Mouse (Mus musculus) 3T3-L1 (cell line): ENCODE measurements around the gene Kremen2.
"Not testable (repeated sequence)": the region's sequence is repeated elsewhere in the genome, so short reads cannot be mapped to it uniquely, and the experiment has no call there.

Experiments
- DNase-seq: peaks from one replicate; pipeline ENCODE4 v3.0.0-alpha.2; 2015; ENCODE audit warnings: low read depth, low spot score

Kremen2 gene

DNA sequence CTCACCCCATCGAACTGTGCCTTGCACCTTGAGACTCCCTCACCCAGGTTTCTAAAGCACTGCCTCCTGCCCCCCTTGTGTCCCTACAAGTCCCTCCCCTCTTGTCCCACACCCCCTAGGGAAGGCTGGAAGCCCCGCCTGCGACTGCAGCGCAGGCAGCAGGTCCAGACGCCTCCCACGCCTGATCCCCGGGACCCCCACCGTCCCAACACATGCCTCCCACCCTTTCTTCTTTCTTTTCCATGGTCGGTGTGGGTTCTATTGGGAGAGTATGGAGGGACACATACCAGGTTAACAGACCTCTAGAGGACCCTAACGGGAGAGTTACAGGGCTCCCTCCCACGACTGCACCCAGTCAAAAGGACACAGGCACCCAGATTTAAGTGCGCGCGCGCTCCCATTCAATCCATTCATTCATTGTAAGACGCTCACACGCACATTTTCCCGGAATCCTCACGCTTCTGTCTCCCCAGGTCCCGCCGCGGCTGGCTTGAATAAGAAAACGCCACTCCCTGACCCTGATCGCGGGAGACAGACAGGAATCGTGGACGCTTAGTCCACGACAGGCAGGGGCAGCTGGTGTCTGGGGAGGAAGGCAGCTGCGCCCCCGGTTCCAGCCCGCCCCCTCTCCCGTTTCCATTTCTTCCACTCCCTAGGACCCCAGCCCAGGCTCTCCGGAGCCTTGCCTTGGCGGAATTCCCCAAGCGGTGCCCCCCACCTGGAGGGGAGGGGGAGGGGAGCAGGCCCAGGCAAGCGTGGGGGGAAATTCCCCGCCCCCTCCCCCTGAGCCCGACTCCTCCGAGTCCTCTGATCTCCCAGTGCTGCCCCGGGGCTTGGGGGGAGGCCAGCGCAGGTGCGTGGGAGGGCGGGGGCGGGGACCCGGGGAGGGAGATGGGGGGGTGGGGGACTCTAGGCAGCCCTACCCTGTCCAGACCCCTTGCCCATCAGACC lies at the start of gene Kremen2:
Gene Kremen2 (minus strand): TSS at position 533 of the 951 bp plus-strand sequence.
- no peak for DNase-seq

DNA sequence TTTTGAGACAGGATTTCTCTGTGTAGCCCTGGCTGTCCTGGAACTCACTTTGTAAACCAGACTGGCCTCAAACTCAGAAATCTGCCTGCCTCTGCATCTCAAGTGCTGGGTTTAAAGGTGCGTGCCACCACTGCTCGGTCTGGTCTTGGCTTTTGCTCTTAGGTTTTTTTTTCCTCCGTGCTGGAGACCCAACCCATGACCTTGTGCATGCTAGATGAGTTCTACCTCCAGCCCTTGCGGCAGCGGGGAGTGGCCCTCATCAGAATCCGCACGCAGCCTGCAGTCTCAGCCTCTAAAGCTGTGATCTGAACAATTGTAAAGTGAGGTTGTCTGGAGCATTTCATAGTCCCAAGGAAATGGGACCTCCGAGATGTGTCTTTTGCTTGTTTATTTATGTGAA lies 49.7 kb upstream of the Kremen2 start:
- no peak for DNase-seq

- no peak for DNase-seq
These were observed 45.4 kb upstream of the Kremen2 start for GRCm38 (mm10) chr17:23791079-23791357.

GRCm38 (mm10) chr17:23790269-23791078 lies 44.8 kb upstream of the Kremen2 start, which contains the start of gene Srrm2:
TSS of gene Srrm2 (plus strand) at chr17:23790532.
- DNase-seq, result no peak

DNA sequence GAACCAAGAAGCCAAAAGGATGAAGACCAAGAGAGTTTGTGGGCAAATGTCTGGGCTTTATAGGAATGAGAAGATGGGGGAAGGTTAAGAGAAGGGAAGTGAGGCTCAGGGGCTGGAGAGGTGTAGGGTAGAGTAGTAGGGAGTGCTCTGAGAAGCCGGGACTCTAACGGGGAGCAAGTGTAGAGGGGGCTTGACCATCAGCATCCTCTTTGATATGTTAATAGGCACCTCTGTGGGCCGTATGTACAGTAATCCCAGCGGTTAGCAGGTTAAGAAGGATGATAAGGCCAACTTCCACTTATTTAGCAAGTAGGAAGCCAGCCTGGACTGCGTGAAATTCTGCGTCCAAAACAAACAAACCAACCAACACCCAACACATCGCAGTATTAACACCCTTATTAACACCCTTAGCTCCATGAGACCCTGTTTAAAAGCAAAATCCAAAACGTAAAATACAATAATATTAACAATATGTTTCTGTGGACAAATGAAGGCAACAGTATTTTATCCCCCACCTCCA lies 44.2 kb upstream of the Kremen2 start:
- DNase-seq, result no peak

- DNase-seq, result peak; percentile 65
These were observed 43.3 kb upstream of the Kremen2 start for GRCm38 (mm10) chr17:23788973-23789372.

DNA sequence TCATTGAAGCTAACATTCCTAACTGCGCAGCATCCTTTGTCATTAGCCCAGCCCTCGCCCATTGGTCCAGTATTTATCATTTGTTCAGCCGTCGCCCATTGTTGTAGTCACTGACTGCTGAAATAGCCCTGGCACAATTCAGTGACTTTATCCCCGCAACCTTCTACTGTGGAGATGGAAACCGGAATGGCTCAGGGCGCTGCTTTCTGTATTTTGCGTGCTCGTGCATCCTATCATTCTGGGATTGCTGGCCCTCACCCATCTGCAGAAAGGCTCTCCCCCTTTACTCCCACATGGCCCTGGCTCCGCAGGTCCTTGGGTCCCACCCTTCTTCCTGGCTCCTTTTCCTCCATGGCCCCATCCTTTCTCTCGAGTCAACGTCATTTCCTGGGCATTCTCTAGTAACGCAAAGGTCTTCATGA lies 40.9 kb upstream of the Kremen2 start:
- peak; percentile 53 for DNase-seq

DNA sequence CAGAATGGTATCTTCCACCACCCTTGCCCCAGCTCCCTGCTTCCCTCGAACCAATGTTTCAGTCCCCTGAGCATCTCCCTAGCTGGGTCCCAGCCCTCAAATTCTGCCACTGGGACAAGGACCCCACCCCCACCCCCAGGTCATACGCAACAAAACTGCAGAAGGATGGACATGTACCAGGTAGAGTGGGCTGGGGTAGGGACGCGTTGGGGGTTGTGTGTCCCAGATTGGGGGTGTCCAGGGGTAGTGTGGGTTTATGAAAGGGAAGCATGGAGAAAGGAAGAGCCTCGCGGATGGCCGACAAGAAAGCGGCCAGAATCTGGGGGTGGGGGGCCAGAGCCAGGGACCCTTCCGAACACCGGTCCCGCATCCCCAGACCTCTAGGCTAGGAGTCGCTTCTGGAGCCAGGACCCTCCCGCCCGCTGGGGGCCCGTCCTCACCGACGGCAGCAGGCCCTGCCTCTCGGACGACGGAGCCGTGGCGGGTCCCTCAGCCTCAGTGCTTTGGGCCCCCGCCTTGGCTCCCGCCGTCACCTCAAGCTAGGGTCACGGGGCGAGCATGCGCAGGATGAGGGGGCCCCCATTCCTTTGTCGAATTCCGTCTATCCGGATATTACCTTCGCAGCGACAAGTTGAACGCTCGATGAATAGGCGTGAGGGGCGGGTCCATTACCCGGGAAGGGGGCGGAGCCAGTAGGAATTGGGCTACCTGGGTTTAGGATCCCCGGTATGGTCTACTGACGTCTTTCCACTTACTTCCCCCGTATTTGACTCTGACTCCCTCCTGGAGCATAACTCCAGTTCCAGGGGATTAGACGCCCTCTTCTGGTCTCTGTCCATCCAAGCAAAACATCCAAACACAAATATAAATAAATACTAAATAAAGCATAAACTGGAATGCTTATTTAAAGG lies 40.2 kb upstream of the Kremen2 start, which contains the start of gene Flywch2:
Gene Flywch2 (minus strand): TSS at position 521 of the 911 bp plus-strand sequence.
- DNase-seq, result peak; percentile 69

GRCm38 (mm10) chr17:23783352-23783751 lies 37.7 kb upstream of the Kremen2 start:
- DNase-seq, result no peak

GRCm38 (mm10) chr17:23778447-23778846 lies 32.8 kb upstream of the Kremen2 start:
- DNase-seq, result no peak

GRCm38 (mm10) chr17:23777141-23777540 lies 31.5 kb upstream of the Kremen2 start:
- DNase-seq, result no peak

DNA sequence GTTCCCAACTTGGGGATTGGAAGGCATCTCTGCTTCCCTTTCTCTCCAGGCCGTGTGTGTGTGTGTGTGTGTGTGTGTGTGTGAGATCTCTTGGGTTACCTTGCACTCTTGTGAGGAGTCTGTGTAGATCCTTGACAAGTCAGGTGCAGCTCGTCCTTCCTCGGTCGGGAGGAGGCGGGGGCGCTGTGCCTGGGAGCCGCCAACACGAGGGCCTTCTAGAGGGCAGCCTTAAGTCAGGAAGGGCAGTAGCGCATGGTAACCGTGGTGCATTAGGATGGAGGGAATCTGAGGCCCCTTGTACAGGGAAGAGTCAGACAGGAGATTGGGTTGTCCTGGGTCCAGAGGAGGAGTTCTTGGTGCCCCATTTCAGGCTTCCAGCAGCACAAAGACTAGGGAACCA lies 30.6 kb upstream of the Kremen2 start:
- no peak for DNase-seq

GRCm38 (mm10) chr17:23774090-23774489 lies 28.5 kb upstream of the Kremen2 start:
- DNase-seq, result peak; percentile 63

GRCm38 (mm10) chr17:23773676-23774075 lies 28.0 kb upstream of the Kremen2 start:
- DNase-seq, result no peak

GRCm38 (mm10) chr17:23772219-23772556 lies 26.6 kb upstream of the Kremen2 start:
- DNase-seq, result not testable (repeated sequence)

DNA sequence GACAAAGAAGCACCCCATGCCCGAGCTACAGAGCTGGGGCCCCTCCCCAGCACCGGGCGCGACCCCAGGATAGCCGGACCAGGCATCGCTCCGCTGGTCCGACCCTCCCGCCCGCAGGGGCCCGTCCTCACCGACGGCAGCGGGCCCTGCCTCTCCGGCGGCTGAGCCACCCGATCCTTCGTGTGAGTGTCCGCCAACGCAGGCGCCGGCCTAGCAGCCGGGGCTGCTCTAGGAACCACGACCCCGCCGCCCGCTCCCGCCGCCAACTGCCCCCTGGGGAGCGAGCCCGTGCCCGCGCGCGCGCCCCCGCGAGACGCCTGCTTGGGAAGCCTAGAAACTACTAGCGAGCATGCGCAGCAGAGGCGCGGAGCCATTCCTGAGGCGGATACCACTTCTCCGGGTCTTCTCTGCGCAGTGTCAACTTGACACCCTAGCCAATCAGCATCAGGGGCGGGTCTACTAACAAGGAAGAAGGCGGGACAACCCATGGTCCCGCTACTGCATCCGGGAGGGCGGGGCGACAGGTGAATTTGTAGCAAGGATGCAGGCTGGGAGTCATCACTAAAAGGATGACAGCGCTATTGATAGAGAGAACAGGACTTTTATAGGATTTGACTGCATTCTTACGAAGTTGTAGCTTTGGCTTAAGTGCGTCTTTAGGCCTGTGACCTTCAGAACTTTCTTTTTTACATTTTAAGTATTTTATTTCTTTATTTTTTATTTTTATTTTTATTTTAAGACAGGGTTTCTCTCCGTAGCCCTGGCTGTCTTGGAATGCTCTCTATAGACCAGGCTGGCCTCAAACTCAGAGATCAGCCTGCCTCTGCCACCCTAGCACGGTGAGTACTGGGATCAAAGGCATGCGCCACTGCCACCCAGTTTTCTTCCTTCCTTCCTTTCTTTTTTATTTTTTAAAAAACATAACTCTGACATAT lies 25.9 kb upstream of the Kremen2 start, which contains the start of gene Flywch1:
Gene Flywch1 (minus strand): TSS at position 319 of the 935 bp plus-strand sequence.
- peak; percentile 99 for DNase-seq

DNA sequence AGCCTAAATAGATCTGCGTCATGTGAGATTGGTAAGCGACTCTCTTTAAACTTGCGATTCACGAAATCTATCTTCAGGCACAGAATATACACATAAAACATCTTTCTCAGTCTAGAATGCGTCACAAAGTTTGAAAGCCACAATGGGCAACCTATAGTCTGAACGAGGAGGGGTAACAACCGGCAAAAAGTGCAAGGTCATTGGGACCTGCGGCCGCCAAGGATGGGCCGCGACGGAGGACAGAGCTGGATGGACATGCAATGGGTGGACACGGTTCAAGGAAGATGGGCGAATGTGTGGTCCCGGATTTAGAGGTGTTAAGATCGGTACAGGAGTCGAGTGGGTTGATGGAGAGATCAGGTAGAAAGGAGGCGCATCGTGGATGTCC lies 25.3 kb upstream of the Kremen2 start:
- DNase-seq, result peak; percentile 57

- peak; percentile 42 for DNase-seq
These were observed 24.9 kb upstream of the Kremen2 start for GRCm38 (mm10) chr17:23770493-23770892.

GRCm38 (mm10) chr17:23762976-23763375 lies 17.3 kb upstream of the Kremen2 start:
- no peak for DNase-seq

GRCm38 (mm10) chr17:23761155-23761554 lies 15.5 kb upstream of the Kremen2 start:
- no peak for DNase-seq
